Mouse (Mus musculus): ENCODE data around the gene Klc4. TPM values are rescaled to one million over a fixed set of nuclear protein-coding genes. Genes with fewer than 3 reads are reported as not detected.

Gene Klc4
- polyA plus RNA-seq, 1 experiment from 2014 or later, result 38.4 TPM

DNA sequence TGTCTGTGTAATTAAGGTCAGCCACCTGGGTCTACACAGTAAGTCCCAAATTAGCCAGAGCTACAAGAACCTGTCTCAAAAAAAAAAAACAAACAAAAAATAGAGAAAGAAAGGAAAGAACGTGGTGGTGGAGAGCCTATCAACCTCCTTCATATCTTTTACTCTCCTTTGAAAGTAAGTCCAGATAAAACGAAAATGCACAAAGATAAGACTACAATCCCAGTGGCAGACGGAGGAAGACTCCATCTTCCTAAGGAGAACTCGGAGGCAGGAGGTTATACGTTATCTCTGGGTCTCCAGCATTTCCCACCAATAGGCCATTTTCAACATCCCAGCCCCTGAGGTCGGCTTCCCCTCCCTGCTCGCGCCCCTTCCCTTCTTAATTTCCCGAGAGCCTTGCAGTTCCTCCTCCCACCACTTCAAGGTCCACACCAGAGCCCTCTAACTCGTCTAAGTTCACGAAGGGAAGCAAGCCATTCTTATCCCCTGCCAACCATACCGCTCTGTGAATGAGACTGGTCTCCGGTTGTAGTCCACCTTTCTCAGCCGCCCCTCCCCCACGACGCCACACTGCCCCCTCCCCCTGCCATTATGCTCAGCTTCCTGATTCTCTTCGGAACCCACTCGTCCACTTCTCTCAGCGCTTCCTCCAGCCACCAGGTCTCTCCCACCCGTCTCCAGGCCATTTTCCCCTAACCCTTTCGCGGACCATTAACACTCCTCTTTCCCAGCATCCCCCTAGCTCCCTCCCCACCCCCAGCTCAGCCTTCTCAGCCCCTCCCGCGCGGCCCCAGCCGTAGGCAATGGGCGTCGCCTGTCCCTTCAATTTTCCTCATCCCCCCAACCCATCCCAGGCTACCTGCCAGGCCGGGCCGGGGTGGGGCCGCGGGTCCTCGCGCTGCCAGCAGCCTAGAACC, 34.3 kb upstream of the Klc4 start:
- Histone ChIP-seq H3K4me1 (ENCODE audit: control insufficient read depth, insufficient read depth, low read length) (peaks cover 8% of the 10 kb centered on the region), H3K4me2 (ENCODE audit: low read depth) (peak overlapping the region; percentile 69), H3K36me3 (ENCODE audit: control insufficient read depth, insufficient read depth, low read length) (peaks cover 24% of the 10 kb centered on the region), H3K4me3 (ENCODE audit: low read depth, low read length) (peak overlapping the region; percentile 58), H3K9me3 (ENCODE audit: control insufficient read depth, low read length) (no peaks in the 10 kb centered on the region), H3K27ac (ENCODE audit: low read depth, low read length) (peak overlapping the region; percentile 73), H3K9ac (ENCODE audit: low read length) (peak overlapping the region; percentile 62), H3K27me3 (ENCODE audit: control insufficient read depth, insufficient read depth, low read length) (no peaks in the 10 kb centered on the region)
- ATAC-seq (ENCODE audit: insufficient read depth, low FRiP score, low TSS enrichment) (peak; percentile 4), DNase-seq (ENCODE audit: low spot score) (peak; percentile 64)
- WGBS, result 2% methylated on average over 34 of the region's 34 CpGs

DNA sequence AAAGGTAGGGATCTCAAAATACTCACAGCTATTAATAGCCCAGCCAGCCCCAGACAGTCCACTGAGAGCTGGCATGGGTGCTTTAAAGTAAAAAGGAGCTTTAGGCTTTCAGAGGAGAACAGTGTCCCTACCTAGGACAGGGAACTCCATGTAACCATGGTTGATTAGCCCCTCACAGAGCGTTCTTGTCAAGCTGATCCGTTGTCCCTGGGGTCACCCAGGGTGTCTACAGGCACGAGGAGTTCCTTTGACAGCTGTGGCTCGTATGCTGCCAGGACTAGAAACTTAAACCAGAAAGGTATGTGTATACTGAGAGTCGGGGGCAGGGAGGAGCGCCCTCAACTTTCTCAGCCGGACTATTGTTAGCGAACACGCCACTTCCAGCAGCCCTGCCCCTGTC, 33.1 kb upstream of the Klc4 start:
- no peak for ATAC-seq (ENCODE audit: insufficient read depth, low FRiP score, low TSS enrichment)
- Histone ChIP-seq H3K4me3 (ENCODE audit: low read depth, low read length) (no peak overlapping the region), H3K9me3 (ENCODE audit: control insufficient read depth, low read length) (no peaks in the 10 kb centered on the region), H3K4me2 (ENCODE audit: low read depth) (peak overlapping the region; percentile 69; the same call in 1 of the 2 replicates), H3K4me1 (ENCODE audit: control insufficient read depth, insufficient read depth, low read length) (peaks cover 8% of the 10 kb centered on the region), H3K9ac (ENCODE audit: low read length) (no peak overlapping the region), H3K27me3 (ENCODE audit: control insufficient read depth, insufficient read depth, low read length) (no peaks in the 10 kb centered on the region), H3K27ac (ENCODE audit: low read depth, low read length) (no peak overlapping the region), H3K36me3 (ENCODE audit: control insufficient read depth, insufficient read depth, low read length) (peaks cover 18% of the 10 kb centered on the region)
- WGBS, result 74% methylated on average over 9 of the region's 9 CpGs
- DNase-seq (ENCODE audit: low spot score), result no peak

DNA sequence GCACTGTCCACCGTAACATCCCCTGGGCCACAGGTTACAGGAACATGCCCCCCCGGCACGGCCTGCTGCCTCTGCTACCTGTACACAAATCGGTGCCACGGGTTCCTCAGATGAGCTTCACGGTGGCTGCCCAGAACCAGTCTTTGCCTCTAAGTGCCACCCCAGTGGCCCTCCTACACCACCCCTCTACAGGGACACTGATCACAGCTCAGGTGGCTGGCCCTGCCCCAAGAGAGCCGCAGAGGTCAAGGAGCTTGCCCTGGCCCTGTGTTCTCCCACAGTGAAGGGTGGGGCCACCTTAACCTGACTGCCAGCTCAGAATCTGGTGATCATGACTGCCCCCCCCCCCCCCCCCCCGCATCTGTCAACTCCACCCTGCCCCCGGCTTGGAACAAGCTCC, 32.6 kb upstream of the Klc4 start, which contains the start of gene Mea1:
TSS of gene Mea1 (plus strand) at position 378 of the 400 bp plus-strand sequence.
- Histone ChIP-seq H3K4me2 (ENCODE audit: low read depth) (peak within 1 kb of the TSS; percentile 69), H3K27me3 (ENCODE audit: control insufficient read depth, insufficient read depth, low read length) (no peaks in the 10 kb centered on the region), H3K9me3 (ENCODE audit: control insufficient read depth, low read length) (no peaks in the 10 kb centered on the region), H3K27ac (ENCODE audit: low read depth, low read length) (no peak within 1 kb of the TSS), H3K9ac (ENCODE audit: low read length) (peak within 1 kb of the TSS; percentile 62), H3K4me3 (ENCODE audit: low read depth, low read length) (peak within 1 kb of the TSS; percentile 58), H3K36me3 (ENCODE audit: control insufficient read depth, insufficient read depth, low read length) (peaks cover 14% of the 10 kb centered on the region), H3K4me1 (ENCODE audit: control insufficient read depth, insufficient read depth, low read length) (peaks cover 10% of the 10 kb centered on the region)
- ATAC-seq (ENCODE audit: insufficient read depth, low FRiP score, low TSS enrichment) (no peak), DNase-seq (ENCODE audit: low spot score) (no peak)
- WGBS, result 89% methylated on average over 8 of the region's 9 CpGs

DNA sequence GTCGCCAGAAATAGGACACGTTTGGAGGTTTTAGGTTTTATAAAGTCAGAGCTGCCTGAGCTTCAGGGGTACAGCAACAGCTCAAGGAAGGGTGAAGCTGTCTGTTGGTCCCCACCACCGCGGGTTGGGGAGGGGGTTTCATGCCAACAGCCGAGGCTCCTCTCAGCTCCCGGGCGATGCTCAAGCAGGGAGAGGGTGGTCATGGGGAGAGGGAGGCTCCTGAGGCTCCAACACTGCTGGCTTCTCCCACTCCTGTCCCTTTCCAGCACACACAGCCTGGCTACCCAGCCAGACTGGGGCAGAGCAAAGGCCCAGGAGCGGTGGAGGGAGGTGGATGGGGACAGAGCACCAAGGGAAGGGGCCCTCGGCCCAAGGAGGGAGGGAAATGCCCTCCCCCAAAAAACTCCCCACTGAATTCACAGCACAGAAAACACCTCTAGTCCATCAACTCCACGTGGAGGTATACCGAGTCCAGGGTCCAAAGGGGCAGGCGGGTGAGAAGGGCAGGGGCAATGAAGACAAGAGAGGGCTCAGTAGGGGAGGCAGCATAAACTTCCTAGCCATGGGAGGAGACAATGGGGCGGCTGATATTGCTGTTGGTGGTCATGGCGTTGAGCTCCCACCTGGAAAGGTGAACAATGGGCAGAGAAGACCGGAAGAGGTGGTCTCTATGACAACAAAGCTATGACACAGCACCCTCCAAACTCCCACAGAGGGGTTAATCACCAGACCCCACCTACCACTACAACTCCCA, 28.9 kb upstream of the Klc4 start:
- Histone ChIP-seq H3K27me3 (ENCODE audit: control insufficient read depth, insufficient read depth, low read length) (no peaks in the 10 kb centered on the region), H3K9me3 (ENCODE audit: control insufficient read depth, low read length) (no peaks in the 10 kb centered on the region), H3K4me1 (ENCODE audit: control insufficient read depth, insufficient read depth, low read length) (peaks cover 6% of the 10 kb centered on the region; the same call in 1 of the 2 replicates), H3K4me3 (ENCODE audit: low read depth, low read length) (peak overlapping the region; percentile 77), H3K27ac (ENCODE audit: low read depth, low read length) (0 out of 2 replicates have a peak overlapping the region, but pooled peaks have one; percentile 45), H3K36me3 (ENCODE audit: control insufficient read depth, insufficient read depth, low read length) (peaks cover 16% of the 10 kb centered on the region), H3K4me2 (ENCODE audit: low read depth) (peak overlapping the region; percentile 90), H3K9ac (ENCODE audit: low read length) (peak overlapping the region; percentile 55; the same call in 1 of the 2 replicates)
- ATAC-seq (ENCODE audit: insufficient read depth, low FRiP score, low TSS enrichment) (peak; percentile 41), DNase-seq (ENCODE audit: low spot score) (no peak)
- WGBS, result 14% methylated on average over 15 of the region's 15 CpGs

DNA sequence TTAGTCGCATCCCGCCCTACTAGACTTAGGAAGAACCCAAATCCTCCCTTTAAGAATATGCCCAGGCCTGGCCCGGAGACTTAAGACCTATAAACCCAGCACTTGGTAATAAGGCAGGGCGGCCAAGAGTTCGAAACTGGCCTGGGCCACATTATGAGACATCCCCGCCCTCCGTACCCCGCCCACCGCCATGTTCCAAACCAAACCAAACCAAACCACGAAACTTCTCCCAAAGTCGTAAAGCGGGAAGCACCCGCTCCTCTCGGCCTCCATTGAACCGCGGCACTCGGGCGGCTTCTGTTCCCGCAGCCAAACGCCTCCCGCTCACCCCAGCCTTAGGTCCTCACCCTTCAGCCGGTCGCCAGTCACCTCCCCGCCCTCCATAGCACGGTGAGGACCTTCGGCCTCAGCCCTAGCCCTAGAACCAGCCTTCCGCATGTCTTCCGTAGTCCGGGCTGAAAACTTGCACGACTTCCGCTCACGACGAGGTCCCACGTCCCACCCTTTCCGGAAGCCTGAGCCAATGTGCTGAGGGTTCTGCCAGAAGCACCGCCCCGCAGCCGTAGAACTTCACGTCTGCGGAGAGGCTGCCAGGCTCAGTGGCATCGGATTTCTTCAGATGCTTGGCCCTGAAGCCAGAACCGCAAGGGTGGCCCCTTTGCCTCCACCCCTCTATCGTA, 28.2 kb upstream of the Klc4 start, which contains the start of gene Rrp36:
TSS of gene Rrp36 (minus strand) at position 503 of the 680 bp plus-strand sequence.
- Histone ChIP-seq H3K4me2 (ENCODE audit: low read depth) (peak within 1 kb of the TSS; percentile 90), H3K9me3 (ENCODE audit: control insufficient read depth, low read length) (no peaks in the 10 kb centered on the region), H3K27ac (ENCODE audit: low read depth, low read length) (0 out of 2 replicates have a peak within 1 kb of the TSS, but pooled peaks have one; percentile 53), H3K9ac (ENCODE audit: low read length) (peak within 1 kb of the TSS; percentile 55), H3K4me1 (ENCODE audit: control insufficient read depth, insufficient read depth, low read length) (peaks cover 6% of the 10 kb centered on the region; the same call in 1 of the 2 replicates), H3K4me3 (ENCODE audit: low read depth, low read length) (peak within 1 kb of the TSS; percentile 77), H3K36me3 (ENCODE audit: control insufficient read depth, insufficient read depth, low read length) (peaks cover 21% of the 10 kb centered on the region), H3K27me3 (ENCODE audit: control insufficient read depth, insufficient read depth, low read length) (no peaks in the 10 kb centered on the region)
- peak; percentile 89 for DNase-seq (ENCODE audit: low spot score)
- ATAC-seq (ENCODE audit: insufficient read depth, low FRiP score, low TSS enrichment), result peak; percentile 88
- under 1% methylated on average over 43 of the region's 43 CpGs for WGBS

DNA sequence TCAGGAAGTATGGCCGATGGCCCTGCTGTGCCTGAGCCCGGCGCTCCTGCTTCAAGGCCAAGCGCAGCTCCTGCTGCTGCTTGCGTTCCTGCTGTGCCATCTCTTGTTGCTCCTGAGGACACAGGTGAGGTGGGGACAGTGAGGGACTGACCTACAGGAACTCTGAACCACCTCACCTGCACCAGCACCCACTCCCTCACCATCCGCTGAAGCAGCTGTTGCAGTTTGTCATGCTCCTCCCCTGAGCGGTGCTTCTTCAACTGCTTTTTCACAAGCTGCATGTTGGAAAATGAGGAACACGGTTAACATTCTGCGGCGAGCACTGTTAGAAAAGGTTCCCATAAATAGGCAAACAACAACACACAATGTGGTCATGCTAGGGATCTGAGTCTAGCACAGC, 24.1 kb upstream of the Klc4 start:
- H3K36me3 ChIP-seq (ENCODE audit: control insufficient read depth, insufficient read depth, low read length), result peaks cover 10% of the 10 kb centered on the region
- peaks cover 6% of the 10 kb centered on the region; the same call in 1 of the 2 replicates for H3K4me1 ChIP-seq (ENCODE audit: control insufficient read depth, insufficient read depth, low read length)
- H3K4me3 ChIP-seq (ENCODE audit: low read depth, low read length), result no peak overlapping the region
- ATAC-seq (ENCODE audit: insufficient read depth, low FRiP score, low TSS enrichment), result no peak
- no peak overlapping the region for H3K4me2 ChIP-seq (ENCODE audit: low read depth)
- no peak overlapping the region for H3K27ac ChIP-seq (ENCODE audit: low read depth, low read length)
- H3K27me3 ChIP-seq (ENCODE audit: control insufficient read depth, insufficient read depth, low read length), result no peaks in the 10 kb centered on the region
- 95% methylated on average over 10 of the region's 10 CpGs for WGBS
- no peak overlapping the region for H3K9ac ChIP-seq (ENCODE audit: low read length)
- no peak for DNase-seq (ENCODE audit: low spot score)
- no peaks in the 10 kb centered on the region for H3K9me3 ChIP-seq (ENCODE audit: control insufficient read depth, low read length)

DNA sequence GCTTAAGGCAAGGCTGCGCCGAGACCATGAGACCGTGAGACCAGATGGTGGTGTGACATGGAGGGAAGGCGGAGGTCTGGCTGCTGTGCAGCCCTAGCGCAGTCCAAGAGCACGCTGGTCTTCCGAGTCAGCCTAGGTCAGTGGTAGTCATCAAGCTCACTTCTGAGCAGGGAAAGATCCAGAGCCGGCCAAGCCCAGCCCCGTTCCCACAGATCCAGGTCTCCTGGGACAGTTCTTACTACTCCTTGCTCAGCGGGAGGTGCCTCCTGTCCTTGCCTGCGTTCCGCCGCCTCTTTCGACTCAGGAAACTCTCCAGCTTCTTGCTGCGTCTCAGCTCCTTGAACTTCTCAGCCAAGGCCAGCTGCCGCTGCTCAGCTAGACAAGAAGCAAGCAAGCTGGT, 21.9 kb upstream of the Klc4 start:
- no peak for ATAC-seq (ENCODE audit: insufficient read depth, low FRiP score, low TSS enrichment)
- Histone ChIP-seq H3K27ac (ENCODE audit: low read depth, low read length) (no peak overlapping the region), H3K4me1 (ENCODE audit: control insufficient read depth, insufficient read depth, low read length) (no peaks in the 10 kb centered on the region), H3K27me3 (ENCODE audit: control insufficient read depth, insufficient read depth, low read length) (no peaks in the 10 kb centered on the region), H3K4me2 (ENCODE audit: low read depth) (no peak overlapping the region), H3K36me3 (ENCODE audit: control insufficient read depth, insufficient read depth, low read length) (peaks cover 15% of the 10 kb centered on the region), H3K9me3 (ENCODE audit: control insufficient read depth, low read length) (no peaks in the 10 kb centered on the region), H3K4me3 (ENCODE audit: low read depth, low read length) (no peak overlapping the region), H3K9ac (ENCODE audit: low read length) (no peak overlapping the region)
- 93% methylated on average over 16 of the region's 16 CpGs for WGBS
- no peak for DNase-seq (ENCODE audit: low spot score)

DNA sequence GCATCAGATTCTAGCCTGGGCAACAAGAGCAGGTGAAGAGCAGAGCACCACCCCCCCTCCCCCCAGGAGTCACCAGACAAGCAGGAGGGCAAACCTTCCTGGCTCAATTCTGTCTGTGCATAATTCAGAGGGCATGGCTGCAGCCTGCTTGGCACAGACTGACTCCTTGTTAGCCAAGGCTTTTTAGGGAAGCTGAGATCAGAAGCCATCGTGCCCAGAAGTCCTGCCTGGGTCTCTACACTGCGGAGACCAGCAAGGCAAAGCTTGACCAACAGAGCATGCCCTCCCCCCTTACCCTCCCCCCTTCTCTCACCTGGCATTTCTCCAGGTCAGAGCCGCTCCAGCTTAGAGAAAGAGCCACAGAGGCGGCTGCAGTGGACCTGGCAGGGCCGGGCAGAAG, 16.9 kb upstream of the Klc4 start:
- H3K4me1 ChIP-seq (ENCODE audit: control insufficient read depth, insufficient read depth, low read length), result no peaks in the 10 kb centered on the region
- no peaks in the 10 kb centered on the region for H3K27me3 ChIP-seq (ENCODE audit: control insufficient read depth, insufficient read depth, low read length)
- H3K27ac ChIP-seq (ENCODE audit: low read depth, low read length), result no peak overlapping the region
- H3K9me3 ChIP-seq (ENCODE audit: control insufficient read depth, low read length), result no peaks in the 10 kb centered on the region
- H3K36me3 ChIP-seq (ENCODE audit: control insufficient read depth, insufficient read depth, low read length), result peaks cover 28% of the 10 kb centered on the region
- 94% methylated on average over 5 of the region's 5 CpGs for WGBS
- DNase-seq (ENCODE audit: low spot score), result no peak
- H3K4me3 ChIP-seq (ENCODE audit: low read depth, low read length), result no peak overlapping the region
- no peak overlapping the region for H3K4me2 ChIP-seq (ENCODE audit: low read depth)
- ATAC-seq (ENCODE audit: insufficient read depth, low FRiP score, low TSS enrichment), result no peak
- H3K9ac ChIP-seq (ENCODE audit: low read length), result no peak overlapping the region
